Mouse (Mus musculus) testis, adult 2 months (tissue): ENCODE measurements around the gene Kctd17.

Source experiments
- CTCF ChIP-seq: fragments of 200-500 bp; IDR thresholded peaks from 2 replicates; pipeline ENCODE4 v1.5.1; 2012; ENCODE audit warnings: low read depth, mild to moderate bottlenecking, inconsistent platforms, low read length, moderate library complexity; ENCODE audit not compliant: control insufficient read depth, insufficient read depth, insufficient replicate concordance
- POLR2A ChIP-seq: fragments of 200-500 bp; IDR thresholded peaks from 2 replicates; pipeline ENCODE4 v1.6.1; 2012; ENCODE audit warnings: low read depth, mild to moderate bottlenecking, inconsistent platforms, low read length, moderate library complexity; ENCODE audit not compliant: control insufficient read depth

DNA sequence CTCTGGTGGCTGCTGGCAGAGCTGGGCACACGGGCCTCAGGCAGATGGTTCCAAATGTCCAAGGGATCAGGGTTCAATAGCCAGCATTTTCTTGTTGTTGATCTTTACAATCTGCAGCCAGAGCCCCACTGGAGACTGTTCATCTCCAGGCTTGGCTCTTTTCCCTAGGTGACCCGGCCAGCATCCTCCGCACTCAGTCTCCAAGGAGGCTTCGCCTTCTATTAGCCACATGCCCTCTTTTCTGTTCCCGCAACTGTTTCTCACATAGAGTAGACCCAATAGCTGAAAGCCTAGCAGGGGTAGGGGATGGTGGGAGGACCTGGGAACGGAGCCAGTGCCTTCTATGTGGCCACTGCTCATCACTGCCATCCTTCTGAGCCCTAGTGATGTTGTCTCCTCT lies 45.1 kb downstream of the Kctd17 start:
- no peak for TF ChIP-seq POLR2A
- no peak for TF ChIP-seq CTCF
